Mouse (Mus musculus) left cerebral cortex, adult 9 months (tissue): ENCODE data around the gene Selenow.
"Not testable (repeated sequence)": the region's sequence is repeated elsewhere in the genome, so short reads cannot be mapped to it uniquely, and the experiment has no call there.

ENCODE experiments used
- DNase-seq, 2 experiments: peaks; one replicate each; pipeline ENCODE4 v3.0.0; 2022; ENCODE audit warnings: low spot score in 2 of 2

Selenow gene

DNA sequence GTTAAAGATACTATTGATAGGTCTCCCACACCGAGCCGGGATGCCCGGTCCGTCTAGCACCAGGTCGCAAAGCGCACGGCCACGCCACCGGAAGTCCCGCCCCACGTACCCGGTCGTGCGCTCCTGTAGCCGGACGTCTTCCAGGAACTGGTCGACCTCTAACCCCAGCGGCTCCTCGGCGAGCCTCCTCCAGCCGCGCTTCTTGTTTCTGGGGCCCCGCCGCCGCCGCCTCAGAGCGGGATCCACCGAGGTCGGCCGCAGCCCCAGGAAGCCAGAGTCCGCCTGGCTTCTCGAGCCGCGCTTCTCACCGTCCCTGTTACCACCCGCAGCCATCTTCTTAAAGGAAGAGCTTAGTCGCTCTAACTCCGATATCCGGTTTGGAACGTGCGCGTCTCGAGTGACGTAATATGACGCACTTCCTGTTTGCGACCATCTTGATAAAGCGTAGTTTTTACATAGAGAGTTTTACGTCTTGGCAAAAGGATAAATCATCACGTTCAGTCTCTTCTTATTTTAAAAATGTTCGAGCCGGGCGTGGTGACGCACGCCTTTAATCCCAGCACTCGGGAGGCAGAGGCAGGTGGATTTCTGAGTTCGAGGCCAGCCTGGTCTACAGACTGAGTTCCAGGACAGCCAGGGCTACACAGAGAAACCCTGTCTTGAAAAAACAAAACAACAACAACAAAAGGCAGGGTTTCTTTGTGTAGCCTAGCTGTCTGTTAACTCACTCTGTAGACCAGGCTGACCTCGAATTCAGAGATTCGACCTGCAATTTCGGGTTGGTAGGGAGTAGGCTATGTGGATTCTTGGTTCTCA is 23.7 kb upstream of the Selenow start, which contains the start of gene Nop53:
Gene Nop53 (minus strand): TSS at position 354 of the 816 bp plus-strand sequence.
- peak; percentile 93 to 97 for DNase-seq

DNA sequence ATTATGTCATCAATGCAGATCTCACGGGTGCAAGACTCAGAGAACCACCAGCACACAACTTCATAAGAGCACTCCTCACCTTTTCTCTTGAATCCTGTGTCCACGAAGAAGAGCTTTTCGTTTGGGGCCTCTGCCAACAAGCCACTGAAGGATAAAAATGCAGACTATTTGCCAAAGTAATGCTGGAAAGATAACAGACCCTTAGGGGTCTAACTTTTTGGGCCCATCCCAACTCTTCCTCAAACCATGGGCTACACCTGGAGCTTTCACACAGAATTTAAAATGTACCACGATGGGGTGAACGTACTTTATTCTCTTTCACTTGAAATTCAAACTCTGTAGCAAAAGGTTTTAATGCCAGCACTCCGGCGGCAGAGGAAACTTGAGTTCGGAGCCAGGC is 23.0 kb upstream of the Selenow start:
- DNase-seq = no peak

DNA sequence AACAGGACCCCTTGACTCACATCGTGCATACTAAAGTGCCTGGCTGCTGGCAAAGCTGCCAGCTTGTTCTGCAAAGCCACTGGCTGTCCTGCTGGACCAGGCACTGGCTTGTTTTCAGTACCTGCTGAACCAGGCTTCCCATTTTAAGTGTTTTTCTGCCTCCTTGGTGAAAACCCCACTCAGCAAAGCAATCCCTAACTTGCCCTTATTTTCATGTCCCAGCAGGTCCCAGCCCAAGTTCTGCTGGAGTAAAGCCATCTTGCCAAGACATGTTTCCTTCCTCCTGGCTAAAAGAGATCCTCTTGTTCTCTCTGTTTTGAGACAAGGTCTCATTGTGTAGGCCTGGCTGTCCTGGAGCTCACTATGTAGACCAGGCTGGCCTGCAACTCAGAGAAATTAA is 22.1 kb upstream of the Selenow start:
- DNase-seq = no peak

DNA sequence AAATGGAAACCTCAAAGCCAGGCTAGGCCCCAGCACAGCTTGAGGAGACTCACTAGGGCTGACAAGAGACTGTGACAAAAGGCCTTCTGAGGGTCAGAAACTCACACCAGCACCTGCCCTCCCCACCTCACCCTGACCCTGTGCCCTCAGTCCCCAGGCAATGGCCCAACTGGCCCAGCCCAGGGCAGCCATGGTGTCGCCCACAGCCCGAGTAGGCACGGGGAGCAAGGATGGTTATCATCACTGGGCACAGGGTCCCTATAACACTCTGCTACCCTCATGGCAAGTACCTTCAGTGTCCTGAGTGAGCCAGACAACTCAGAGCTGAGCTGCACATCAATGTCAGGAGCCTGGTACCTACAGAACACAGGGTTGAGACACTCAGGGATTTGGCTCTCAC is 16.4 kb upstream of the Selenow start:
- DNase-seq = no peak

DNA sequence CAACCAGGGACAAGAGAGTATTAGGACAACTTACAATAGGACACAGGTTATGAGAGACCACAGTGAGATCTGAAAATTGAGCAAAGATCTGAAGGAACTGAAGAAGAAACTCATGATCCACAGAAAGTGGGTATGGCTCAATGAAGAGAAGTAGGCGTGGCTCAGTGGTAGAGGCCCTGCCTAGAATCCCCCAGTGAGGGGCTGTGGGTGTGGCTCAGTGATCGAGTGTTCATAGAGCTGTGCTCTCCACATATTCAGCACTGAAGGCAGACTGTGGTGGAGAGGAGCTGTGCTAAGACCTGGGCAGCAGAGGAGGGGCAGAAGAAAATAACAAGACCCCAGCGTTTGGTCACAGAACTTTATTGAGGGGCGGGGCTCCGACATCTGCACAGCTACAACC is 15.3 kb upstream of the Selenow start:
- no peak for DNase-seq

DNA sequence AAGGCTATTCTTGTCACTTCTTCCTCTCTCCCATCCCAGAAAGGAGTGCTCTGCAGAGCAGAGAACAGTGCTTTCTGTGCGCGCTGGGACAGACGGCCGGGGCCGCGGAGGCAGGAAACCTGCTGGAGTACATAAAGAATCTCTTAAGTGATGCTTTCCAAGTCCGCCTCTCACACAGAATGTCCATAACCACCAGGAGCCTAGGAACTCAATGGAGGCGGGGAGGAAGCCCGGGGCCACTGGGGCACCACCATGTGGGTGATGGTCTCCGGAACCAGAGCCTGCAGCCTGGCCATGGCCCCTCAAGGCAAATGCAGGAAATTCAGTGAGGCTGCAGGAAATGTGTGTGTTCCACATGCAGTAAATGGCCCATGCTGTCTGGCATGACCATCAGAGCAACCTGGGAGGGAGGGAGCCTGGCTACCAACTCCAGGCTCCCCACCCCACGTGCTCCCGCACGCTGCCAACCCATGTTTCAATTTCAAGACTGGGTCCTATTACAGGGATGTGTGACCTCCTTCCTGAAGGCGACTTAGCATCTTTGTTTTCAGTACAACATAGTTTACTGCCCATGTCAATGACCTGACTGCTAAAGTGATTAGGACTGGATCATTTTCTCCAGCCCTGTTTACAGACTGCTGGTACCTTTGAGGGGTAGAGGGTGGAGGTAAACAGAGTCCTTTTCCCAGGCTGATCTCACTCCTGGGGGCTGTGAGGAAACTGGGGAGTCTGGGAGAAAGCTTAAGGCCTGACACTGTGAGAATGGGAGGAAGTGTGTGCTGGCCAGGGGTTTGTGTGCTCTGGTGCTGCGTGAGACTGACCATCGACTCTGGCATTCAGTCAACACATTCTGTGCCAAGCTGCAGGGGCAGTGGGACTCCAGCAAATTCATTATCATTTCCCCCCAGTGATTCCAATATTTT is 11.5 kb upstream of the Selenow start:
- DNase-seq = peak in 1 of 2 experiments; percentile 66

DNA sequence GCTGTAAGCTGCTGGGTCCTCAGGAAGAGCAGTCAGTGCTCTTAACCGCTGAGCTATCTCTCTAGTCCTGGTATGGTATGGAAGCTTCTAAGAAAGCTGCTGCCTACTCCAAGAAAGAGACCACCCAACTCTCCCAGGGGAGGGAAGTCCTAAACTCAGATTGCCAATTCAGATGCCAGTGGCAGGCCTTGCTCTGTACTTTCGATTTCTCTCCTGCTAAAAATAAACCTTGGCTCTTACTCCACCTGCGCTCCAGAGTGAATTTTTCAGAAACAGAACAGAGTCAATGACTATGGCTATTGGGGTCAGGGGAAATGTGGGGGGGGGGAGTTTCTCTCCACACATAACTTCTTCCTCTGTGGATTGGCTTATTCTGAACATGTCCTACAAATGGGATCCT is 9.4 kb upstream of the Selenow start:
- no peak for DNase-seq

DNA sequence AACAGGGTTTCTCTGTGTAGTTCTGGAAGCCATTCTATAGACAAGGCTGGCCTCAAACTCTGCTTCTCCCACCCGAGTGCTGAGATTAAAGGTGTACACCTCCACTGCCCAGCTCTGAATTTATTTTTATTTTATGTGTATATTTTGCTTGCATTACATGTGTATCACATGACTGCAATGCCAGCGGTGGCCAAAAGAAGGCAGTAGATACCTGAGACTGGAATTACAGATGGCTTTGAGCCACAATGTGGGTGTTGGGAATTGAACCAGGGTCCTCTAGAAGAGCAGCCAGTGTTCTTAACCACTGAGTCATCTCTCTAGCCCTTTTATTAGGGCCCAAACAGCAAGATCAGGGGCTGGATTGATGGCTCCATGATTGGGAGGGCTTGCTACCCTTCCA is 8.3 kb upstream of the Selenow start:
- DNase-seq = no peak

DNA sequence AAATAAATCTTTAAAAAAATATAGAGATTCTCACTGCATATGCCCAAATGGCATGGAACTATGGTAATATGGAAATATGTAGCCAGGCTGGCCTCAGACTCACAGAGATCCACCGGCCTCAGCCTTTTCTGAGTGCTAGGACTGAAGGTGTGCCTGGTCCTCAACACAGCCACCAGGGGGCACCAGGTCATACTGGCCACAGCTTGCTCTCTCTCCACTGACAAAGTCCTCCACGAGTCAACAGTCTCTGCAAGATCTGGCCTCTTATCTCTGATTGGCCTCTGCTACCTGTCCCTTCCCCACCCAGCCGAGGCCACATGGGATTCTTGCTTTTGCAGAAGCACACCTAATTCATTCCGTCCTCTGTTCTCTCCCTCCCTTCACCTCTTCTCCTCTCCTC is 7.7 kb upstream of the Selenow start:
- no peak for DNase-seq

DNA sequence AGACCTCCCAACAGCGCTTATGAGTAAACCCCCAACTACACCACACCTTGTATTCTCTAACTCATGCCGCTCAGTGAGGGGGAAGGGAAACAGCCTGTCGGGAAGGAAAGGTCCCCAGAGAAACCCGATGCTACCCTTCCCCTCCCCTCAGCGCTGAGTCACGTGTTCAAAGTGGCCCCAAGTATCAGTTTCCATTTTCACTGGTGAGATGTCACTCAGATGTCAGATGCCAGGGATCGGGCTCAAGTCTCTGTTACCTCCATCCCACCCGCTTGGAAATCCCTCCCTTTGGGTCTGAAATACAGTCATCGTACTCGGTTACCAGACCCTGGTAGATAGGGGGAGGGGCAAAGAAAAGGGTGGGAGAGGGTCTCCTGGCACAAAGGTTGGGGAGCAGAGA is 406 bp downstream of the Selenow start:
- peak in 1 of 2 experiments; percentile 45 for DNase-seq

DNA sequence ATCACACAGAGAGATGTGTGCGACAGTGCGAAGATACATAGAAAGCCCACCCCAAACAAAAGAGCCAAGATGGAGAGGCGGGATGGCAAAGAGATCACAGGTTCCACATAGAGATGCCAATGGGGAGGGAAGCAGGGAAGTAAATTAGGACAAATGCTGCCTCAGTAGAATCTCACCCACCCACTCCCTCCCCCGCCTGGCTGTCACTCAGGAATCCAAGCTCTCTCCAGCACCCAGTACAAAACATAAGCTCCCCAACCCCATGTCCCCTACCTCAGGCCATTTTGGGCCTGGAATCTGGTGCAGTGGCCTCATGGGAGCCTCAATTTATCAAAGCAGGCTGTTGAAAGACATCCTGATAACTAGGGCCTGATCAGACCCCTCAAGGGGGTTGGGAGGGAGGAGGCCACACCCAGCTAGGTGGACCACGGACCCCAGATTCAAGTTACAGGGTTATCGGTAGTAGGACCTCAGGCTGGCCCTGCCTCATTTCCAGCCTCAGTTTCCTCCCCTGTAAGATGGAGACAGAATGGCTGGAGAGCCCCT is 1.5 kb downstream of the Selenow start:
- no peak for DNase-seq

DNA sequence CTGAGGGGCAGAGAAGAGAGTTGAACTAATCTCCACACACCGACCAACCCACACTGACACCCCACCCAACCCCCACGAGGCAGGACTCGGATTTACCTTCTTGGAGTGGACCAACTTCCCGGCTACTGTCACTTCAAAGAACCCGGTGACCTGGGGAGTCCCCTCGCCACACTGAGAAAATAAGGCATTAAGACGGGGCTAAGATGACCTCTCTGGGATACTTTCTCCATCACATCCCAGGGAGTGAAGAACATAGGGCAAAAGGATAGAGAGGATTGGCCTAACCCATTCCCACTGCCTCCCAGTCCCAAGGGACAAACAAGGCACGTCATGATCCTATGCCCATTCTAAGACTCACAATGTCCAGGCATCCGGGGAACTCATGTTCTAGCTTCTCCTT is 2.3 kb downstream of the Selenow start:
- DNase-seq = no peak

DNA sequence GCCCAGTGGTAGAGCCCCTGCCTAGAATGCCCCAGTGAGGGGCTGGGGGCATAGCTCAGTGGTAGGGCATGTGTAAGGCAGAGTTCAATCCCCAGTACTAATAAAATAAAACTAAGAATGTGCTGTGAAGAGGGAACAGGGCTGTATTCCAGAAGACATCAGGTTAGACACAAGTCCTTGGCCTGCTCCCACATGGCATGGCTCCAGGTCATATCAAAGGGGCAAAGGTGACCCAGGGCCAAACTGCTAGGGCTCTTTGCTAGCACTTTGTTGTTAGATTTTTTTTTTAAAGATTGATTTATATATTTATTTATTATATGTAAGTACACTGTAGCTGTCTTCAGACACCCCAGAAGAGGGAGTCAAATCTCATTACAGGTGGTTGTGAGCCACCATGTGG is 3.8 kb downstream of the Selenow start:
- DNase-seq = no peak

DNA sequence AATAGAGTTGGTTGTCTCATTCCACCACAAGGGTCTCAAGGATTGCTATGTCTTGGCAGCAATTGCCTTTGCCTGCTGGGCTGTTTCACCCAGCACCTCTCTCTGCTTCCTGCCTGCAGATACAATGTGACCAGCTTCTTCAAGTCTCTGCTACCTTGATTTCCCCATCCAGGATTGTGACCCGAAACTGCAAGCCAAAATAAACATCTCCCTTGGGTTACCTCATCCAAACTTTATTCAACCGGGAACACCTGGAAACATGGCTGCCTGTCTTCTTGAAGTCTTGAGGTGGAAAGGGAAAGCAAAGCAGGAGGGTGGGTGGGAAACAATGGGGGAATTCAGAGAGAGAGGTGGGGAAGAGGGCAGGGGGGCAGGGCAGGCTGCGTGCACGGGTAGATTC is 5.2 kb downstream of the Selenow start:
- no peak for DNase-seq

DNA sequence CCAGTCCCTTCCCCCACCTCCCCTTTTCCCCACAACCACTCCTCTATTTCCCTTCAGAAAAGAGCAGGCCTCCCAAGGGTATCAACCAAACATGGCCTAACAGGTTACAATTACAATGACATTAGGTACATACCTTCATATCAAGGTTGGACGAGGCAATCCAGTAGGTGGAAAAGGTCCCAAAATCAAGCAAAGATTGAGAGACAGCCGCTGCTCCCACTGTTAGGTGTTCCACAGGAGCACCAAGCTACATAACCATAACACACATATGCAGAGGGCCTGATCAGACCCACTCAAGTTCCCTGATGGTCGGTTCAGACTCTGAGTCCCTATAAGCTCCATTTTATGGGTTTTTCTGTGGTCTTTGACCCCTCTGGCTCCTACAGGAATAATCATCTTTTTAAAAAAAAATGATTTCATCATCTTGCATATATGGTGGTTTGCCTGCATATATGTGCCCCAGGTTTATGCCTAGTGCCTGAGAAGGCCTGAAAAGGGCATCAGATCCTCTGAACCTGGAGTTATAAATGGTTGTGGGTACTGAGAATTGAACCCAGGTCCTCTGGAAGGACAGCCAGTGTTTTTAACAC is 6.0 kb downstream of the Selenow start:
- no peak for DNase-seq

DNA sequence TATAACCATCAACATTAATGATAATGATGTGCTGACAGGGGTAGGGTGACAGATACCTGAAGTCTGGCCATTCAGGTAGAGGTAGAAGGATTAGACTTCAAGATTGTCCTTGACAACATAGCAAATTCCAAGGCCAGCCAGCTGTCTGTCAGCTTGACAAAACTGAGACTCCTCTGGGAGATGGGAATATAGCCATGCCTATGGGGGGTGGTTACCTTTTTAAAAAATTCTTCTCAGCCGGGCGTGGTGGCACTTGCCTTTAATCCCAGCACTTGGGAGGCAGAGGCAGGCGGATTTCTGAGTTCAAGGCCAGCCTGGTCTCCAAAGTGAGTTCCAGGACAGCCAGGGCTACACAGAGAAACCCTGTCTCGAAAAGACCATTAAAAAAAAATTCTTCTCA is 6.5 kb downstream of the Selenow start:
- not testable (repeated sequence) for DNase-seq

DNA sequence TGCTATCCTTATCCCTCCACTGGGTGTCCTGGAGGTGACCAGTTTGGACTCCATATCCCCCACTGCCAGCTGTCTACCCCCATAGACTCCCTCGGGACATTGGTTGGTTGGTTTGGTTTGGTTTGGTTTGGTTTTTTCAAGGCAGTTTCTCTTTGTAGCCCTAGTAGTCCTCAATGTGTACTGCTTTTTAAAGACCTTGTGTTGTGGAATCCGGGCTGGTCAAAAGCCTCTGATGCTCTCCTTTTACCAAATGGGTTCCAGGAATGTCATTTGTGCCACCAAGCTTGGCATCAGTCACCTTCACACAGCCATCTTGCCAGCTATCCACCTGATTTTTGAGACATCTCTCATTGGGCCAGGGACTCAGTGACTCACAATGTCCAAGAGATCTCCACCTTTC is 7.5 kb downstream of the Selenow start:
- DNase-seq = no peak

DNA sequence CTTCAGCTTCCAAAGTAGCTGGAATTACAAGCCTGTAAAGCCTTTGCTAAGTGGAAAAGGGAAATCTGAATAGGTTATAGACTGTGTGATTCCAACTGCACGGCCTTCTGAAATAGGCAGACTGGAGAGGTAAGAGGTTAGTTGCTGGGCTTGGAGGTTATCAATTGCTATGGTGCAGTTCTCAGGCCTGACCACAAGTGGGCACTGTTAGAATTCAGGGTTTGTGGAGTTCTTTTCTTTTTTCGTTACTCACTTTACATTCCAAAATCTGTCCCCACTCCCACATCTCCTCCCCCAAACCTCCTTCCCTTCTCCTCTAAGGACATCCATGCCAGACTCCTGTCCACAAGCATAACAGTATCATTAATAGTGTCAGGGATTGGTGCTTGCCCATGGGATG is 8.0 kb downstream of the Selenow start:
- DNase-seq = no peak

DNA sequence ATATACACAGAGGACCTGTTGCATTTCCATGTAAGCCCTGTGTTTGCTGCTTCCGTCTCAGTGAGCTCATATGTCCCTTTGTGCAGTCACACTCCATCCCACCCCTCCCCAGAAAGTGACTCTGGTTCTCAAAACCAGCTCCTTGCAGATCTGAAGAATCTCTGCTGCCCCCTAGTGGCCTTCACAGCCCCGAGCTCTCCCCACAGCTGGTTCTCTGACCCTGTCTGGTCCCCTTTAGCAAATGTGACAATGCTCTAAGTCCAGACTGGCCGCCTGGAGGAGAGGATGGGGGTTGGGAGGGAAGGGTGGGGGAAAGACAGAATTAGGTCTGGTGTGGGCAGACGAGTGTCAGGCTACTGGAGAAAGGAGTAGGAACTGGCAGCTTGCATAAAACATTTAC is 10.0 kb downstream of the Selenow start:
- DNase-seq = peak in 1 of 2 experiments; percentile 68

DNA sequence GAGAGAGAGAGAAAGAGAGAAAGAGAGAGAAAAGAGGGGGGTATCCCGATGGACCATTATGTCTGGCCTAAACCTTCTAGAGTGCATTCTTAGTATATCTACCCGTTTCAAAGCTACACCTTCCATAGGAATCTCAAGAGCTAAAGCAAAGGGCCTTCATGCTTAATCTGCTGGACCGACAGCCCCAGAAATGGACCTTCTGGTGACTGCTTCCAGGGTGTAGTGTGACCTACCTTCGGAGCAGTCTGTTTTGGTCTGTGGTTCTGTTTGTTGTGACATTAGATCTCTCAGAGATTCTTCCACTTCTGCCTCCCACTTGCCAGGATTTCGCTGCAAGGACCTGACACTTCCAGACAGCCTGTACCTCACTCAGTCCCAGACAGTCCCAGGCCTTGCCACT is 11.7 kb downstream of the Selenow start:
- no peak for DNase-seq

DNA sequence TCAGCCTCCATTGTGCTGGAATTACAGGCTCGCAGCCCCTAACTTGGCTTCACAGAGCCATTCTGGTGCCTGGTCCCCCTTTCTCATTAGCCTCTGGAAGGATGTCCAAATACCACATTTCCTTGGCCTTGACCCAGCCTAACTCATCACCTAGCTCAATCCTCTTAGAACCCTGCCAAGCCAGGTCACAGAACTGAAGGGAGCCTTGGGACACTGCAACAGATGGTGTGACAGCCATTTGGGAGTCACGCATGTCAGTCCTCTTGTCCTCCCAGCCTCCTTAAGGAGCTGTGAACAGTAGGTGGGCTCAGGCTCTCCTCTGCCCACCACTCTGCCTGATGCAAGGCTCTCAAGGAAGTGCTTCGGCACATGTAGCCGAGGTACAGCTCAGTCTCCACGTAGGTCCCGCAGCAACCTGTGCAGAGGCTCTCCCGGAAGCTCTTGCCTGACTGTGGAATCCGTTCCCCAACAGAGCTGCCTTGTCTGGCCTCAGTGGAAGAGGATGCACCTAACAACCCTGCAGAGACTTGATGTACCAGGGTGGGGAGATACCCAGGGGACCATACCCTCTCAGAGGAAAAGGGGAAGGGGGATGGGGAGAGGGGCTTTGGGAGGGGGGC is 14.1 kb downstream of the Selenow start:
- DNase-seq = no peak

DNA sequence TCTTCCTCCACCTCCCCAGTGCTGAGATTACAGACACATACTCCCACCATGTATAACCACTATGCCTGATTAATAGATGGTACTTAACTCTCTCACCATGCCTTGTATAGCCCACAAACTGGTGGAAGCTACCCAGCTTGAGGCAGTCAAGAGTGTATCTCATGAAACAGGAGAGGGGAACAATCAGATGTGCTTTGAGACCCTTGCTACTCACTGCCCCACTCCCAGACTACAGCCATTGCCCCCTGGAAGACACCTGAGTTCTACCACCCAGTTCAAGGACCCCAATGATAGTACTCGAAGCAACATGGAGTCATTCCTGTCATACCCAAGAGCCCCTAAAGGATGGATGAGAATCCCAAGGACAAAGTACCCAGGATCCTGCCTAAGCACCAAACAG is 15.6 kb downstream of the Selenow start:
- DNase-seq = no peak
